Mouse (Mus musculus): ENCODE results near the gene Cysltr2. TPM values are rescaled to one million over a fixed set of nuclear protein-coding genes. Genes with fewer than 3 reads are reported as not detected.

Cysltr2 gene
- polyA plus RNA-seq (2021; fragmentation: Nextera tagmentation) = 0.18 and 0.33 TPM in 2 replicates
- long read RNA-seq, experiment 1 = 0 reads
- long read RNA-seq, experiment 2 = 0 reads

GRCm38 (mm10) chr14:73048937-73049336 is at the start of gene Cysltr2:
TSS of gene Cysltr2 (minus strand) at chr14:73049114.

Other genes starting within 250 kb of the Cysltr2 start
- 22.6 and 29.1 TPM in 2 replicates for gene Rcbtb2, start 73.9 kb upstream of the Cysltr2 start, polyA plus RNA-seq (2021; fragmentation: Nextera tagmentation)
- 1.1 and 1.2 TPM in 2 replicates for gene Lpar6, start 188.8 kb upstream of the Cysltr2 start, polyA plus RNA-seq (2021; fragmentation: Nextera tagmentation)